Mouse (Mus musculus): ENCODE results near the gene Gm5941. TPM values are rescaled to one million over a fixed set of nuclear protein-coding genes. Genes with fewer than 3 reads are reported as not detected.

Gm5941 gene
- not detected for polyA plus RNA-seq (2017; shearing (Covaris generic))

DNA sequence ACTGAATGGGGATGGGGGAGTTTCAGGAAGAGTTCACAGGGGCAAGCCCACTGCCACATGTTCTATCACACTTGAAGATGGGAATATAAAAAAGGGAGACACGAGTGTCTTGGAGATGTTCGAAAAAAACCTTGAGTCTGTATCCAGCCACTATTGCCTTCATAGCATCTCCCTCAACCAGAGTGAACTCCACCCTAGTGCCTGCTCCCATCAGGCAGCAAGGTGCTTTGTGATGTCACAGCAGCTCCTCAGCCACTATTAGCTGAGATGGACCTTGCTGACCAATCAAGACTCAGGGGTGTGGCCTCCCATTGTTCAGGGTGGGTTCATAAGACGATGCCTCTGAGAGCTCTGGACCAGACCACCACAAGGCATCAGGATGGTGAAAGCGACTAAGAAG, at the start of gene Gm5941:
Gene Gm5941, plus strand, starts transcription at position 301 of the 400 bp plus-strand sequence.

Other genes starting within 250 kb of the Gm5941 start
- gene Mageb18, start 109.6 kb downstream of the Gm5941 start, polyA plus RNA-seq (2017; shearing (Covaris generic)): not detected

Measured in effector memory CD4-positive, alpha-beta T cell, adult 5 months (primary cell).